Mouse (Mus musculus): ENCODE measurements at regions not wholly inside any gene's neighbourhood (a gene's known extent, or its start where the extent isn't known, plus 50 kb on each side); places are given as distances from the start of the nearest gene placed in this dataset.
A peak's percentile ranks its signal among the peaks of the same experiment; 100 is the strongest.

GRCm38 (mm10) chr14:68022925-68023324, 1271.2 kb downstream of the Synb start:
- no peak for DNase-seq (ENCODE audit: low read depth, low spot score)

GRCm38 (mm10) chr14:68021240-68021639, 1272.9 kb downstream of the Synb start:
- DNase-seq (ENCODE audit: low read depth, low spot score), result no peak

- DNase-seq (ENCODE audit: low read depth, low spot score), result no peak
Measured at GRCm38 (mm10) chr14:68020769-68021168, 1273.3 kb downstream of the Synb start.

GRCm38 (mm10) chr14:68018686-68019085, 1275.4 kb downstream of the Synb start:
- no peak for DNase-seq (ENCODE audit: low read depth, low spot score)

- no peak for DNase-seq (ENCODE audit: low read depth, low spot score)
Measured at GRCm38 (mm10) chr14:67996790-67997417, 1297.2 kb downstream of the Synb start.

- no peak for DNase-seq (ENCODE audit: low read depth, low spot score)
Measured at GRCm38 (mm10) chr14:67993611-67994051, 1300.5 kb downstream of the Synb start.

GRCm38 (mm10) chr14:67993142-67993541, 1301.0 kb downstream of the Synb start:
- DNase-seq (ENCODE audit: low read depth, low spot score), result peak; percentile 53

- DNase-seq (ENCODE audit: low read depth, low spot score), result no peak
Measured at GRCm38 (mm10) chr14:67992088-67992487, 1302.0 kb downstream of the Synb start.

GRCm38 (mm10) chr14:67990271-67990670, 1303.8 kb downstream of the Synb start:
- DNase-seq (ENCODE audit: low read depth, low spot score), result no peak
